Mouse (Mus musculus) testis, adult 2 months (tissue): ENCODE measurements around the gene Borcs5.

Experiments used
- CTCF ChIP-seq: fragments of 200-500 bp; IDR thresholded peaks from 2 replicates; pipeline ENCODE4 v1.5.1; 2012; ENCODE audit warnings: low read depth, mild to moderate bottlenecking, inconsistent platforms, low read length, moderate library complexity; ENCODE audit not compliant: control insufficient read depth, insufficient read depth, insufficient replicate concordance
- POLR2A ChIP-seq: fragments of 200-500 bp; IDR thresholded peaks from 2 replicates; pipeline ENCODE4 v1.6.1; 2012; ENCODE audit warnings: low read depth, mild to moderate bottlenecking, inconsistent platforms, low read length, moderate library complexity; ENCODE audit not compliant: control insufficient read depth

DNA sequence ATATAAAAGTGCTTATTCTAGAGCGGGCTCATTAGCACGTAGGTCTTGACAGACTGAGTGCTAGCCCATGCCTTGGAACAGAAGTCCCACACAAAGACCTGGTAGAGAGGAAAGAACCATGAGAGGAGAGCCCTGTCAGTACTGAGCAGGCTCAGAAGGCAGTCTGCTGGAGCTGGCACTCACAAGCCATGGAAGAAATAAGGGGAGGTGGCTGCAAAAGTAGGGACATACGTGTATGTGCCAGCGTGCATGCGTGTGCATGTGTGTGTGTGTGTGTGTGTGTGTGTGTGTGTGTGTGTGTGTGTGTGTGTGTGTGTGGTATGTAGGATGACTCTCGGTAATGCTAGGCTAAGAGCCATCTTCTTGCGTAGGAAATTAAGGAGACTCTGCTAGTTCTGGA is 84.0 kb downstream of the Borcs5 start:
- no peak for TF ChIP-seq POLR2A
- no peak for TF ChIP-seq CTCF
